ENCODE assay signal across 8 mouse cellular contexts in the genomic region with DNA sequence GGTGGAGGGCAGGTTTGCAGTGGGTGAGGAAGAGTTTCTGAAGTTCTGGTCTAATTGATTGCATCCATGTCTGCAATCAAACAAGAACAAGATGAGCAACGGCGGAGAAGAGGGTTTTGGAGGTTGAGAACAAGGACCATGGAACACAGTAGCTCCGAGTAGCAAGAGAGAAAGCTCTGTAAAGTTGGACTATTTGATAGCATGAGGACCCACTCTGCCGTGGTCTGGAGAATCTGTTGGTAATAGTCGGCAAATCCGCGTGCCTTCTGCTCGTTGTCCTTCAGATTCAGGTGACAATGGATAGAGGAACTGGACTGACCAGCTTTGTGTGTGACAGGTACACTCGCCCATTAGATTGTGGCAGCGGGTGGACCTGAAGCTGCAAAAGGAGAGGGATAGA.
DNase-seq lines count a peak whose midpoint lies in the region; ATAC-seq and TF ChIP-seq lines count a peak whose summit lies in the region.

No protein-coding gene starts in this region.

- whole genome bisulfite sequencing in heart, embryonic 13.5 days, result 67% methylated on average over 10 of the region's 10 CpGs
- WGBS in forebrain, postnatal 0 days, result 71% methylated on average over 10 of the region's 10 CpGs
- WGBS in midbrain, embryonic 11.5 days, result 63% methylated on average over 10 of the region's 10 CpGs

- H3K4me3 ChIP-seq in heart, embryonic 13.5 days, result peak overlapping the region; percentile 43
- no peak overlapping the region for H3K4me3 ChIP-seq in ES-Bruce4 (ENCODE audit: low read depth, low read length)
- H3K4me3 ChIP-seq in forebrain, postnatal 0 days (ENCODE audit: low read depth, low read length), result no peak overlapping the region
- H3K4me3 ChIP-seq in midbrain, embryonic 11.5 days (ENCODE audit: low read depth, low read length), result no peak overlapping the region

- no peak for TF ChIP-seq EP300 in ES-Bruce4 (IDR thresholded peaks at IDR 0.05; ENCODE audit: insufficient read depth, low read depth, low read length)

- ATAC-seq in heart, embryonic 13.5 days (ENCODE audit: extremely low read depth, insufficient number of reproducible peaks, low FRiP score, low TSS enrichment), result no peak
- ATAC-seq in forebrain, postnatal 0 days, result no peak
- ATAC-seq in midbrain, embryonic 11.5 days (ENCODE audit: low FRiP score), result no peak; the same call in 1 of the 2 replicates
- no peak for ATAC-seq in megakaryocyte progenitor cell, adult 5-6 weeks (replicated peaks; ENCODE audit: poor library complexity)

- no peaks in the 10 kb centered on the region for H3K36me3 ChIP-seq in heart, embryonic 13.5 days
- no peaks in the 10 kb centered on the region for H3K36me3 ChIP-seq in ES-Bruce4 (ENCODE audit: control insufficient read depth, insufficient read depth, low read length, poor library complexity, severe bottlenecking)
- H3K36me3 ChIP-seq in forebrain, postnatal 0 days (ENCODE audit: insufficient read depth), result no peaks in the 10 kb centered on the region
- no peaks in the 10 kb centered on the region for H3K36me3 ChIP-seq in midbrain, embryonic 11.5 days (ENCODE audit: control insufficient read depth, insufficient read depth, low read length)

- H3K27me3 ChIP-seq in heart, embryonic 13.5 days (replicated peaks), result peaks cover 20% of the 10 kb centered on the region
- H3K27me3 ChIP-seq in ES-Bruce4 (ENCODE audit: control insufficient read depth, insufficient read depth, low read length, poor library complexity, severe bottlenecking), result no peaks in the 10 kb centered on the region
- H3K27me3 ChIP-seq in forebrain, postnatal 0 days (ENCODE audit: insufficient read depth, low read length), result no peaks in the 10 kb centered on the region
- H3K27me3 ChIP-seq in midbrain, embryonic 11.5 days (ENCODE audit: control insufficient read depth, insufficient read depth, low read length), result no peaks in the 10 kb centered on the region

- DNase-seq in heart, postnatal 36 days, result no peak
- no peak for DNase-seq in forebrain, postnatal 0 days
- DNase-seq in midbrain, embryonic 11.5 days (ENCODE audit: low spot score, missing footprints), result peak; percentile 90
- no peak for DNase-seq in B cell, adult 2 months
- no peak for DNase-seq in layer of hippocampus, adult 11-12 months (ENCODE audit: low spot score)

- TF ChIP-seq CTCF in ES-Bruce4 (IDR thresholded peaks at IDR 0.05; ENCODE audit: low read depth, low read length), result no peak
- TF ChIP-seq CTCF in forebrain, postnatal 0 days (IDR thresholded peaks at IDR 0.05; ENCODE audit: low read depth), result no peak

- no peak for TF ChIP-seq POLR2A in ES-Bruce4 (IDR thresholded peaks at IDR 0.05; ENCODE audit: insufficient read depth, low read length)

- H3K4me1 ChIP-seq in heart, embryonic 13.5 days, result peaks cover 12% of the 10 kb centered on the region
- H3K4me1 ChIP-seq in ES-Bruce4 (ENCODE audit: control insufficient read depth, insufficient read depth, low read length), result peaks cover 4% of the 10 kb centered on the region
- H3K4me1 ChIP-seq in forebrain, postnatal 0 days (ENCODE audit: insufficient read depth), result peaks cover 13% of the 10 kb centered on the region
- peaks cover 22% of the 10 kb centered on the region for H3K4me1 ChIP-seq in midbrain, embryonic 11.5 days (ENCODE audit: control insufficient read depth, insufficient read depth, low read length)

- H3K4me2 ChIP-seq in heart, embryonic 13.5 days, result peak overlapping the region; percentile 73
- peak overlapping the region; percentile 42 for H3K4me2 ChIP-seq in forebrain, postnatal 0 days (ENCODE audit: low read depth)
- H3K4me2 ChIP-seq in midbrain, embryonic 11.5 days, result peak overlapping the region; percentile 47; the same call in 1 of the 2 replicates

- 0 out of 2 replicates have a peak overlapping the region, but pooled peaks have one; percentile 75 for H3K9ac ChIP-seq in heart, embryonic 13.5 days
- peak overlapping the region; percentile 4; the same call in 1 of the 2 replicates for H3K9ac ChIP-seq in ES-Bruce4 (ENCODE audit: low read depth, poor library complexity, severe bottlenecking)
- peak overlapping the region; percentile 46 for H3K9ac ChIP-seq in forebrain, postnatal 0 days
- H3K9ac ChIP-seq in midbrain, embryonic 11.5 days (ENCODE audit: low read length), result peak overlapping the region; percentile 63

- H3K9me3 ChIP-seq in heart, embryonic 13.5 days, result no peaks in the 10 kb centered on the region
- no peaks in the 10 kb centered on the region for H3K9me3 ChIP-seq in ES-Bruce4 (replicated peaks; ENCODE audit: control insufficient read depth, insufficient read depth, low read length, poor library complexity, severe bottlenecking)
- H3K9me3 ChIP-seq in forebrain, postnatal 0 days (ENCODE audit: low read length), result no peaks in the 10 kb centered on the region
- no peaks in the 10 kb centered on the region for H3K9me3 ChIP-seq in midbrain, embryonic 11.5 days (ENCODE audit: control insufficient read depth, low read length)

- H3K27ac ChIP-seq in heart, embryonic 13.5 days (replicated peaks), result no peak overlapping the region
- H3K27ac ChIP-seq in ES-Bruce4 (ENCODE audit: insufficient read depth, low read length), result no peak overlapping the region
- H3K27ac ChIP-seq in forebrain, postnatal 0 days (ENCODE audit: low read depth, low read length), result peak overlapping the region; percentile 66
- H3K27ac ChIP-seq in midbrain, embryonic 11.5 days (ENCODE audit: low read depth, low read length), result no peak overlapping the region; the same call in 1 of the 2 replicates

- intact Hi-C loops in heart, postnatal 36 days (cut with DNase I), result no loop called here

Comparison
In these comparisons a context has a peak if more than half of its experiments do, and no peak if none do; other contexts are left out.
1. H3K9ac ChIP-seq: peak in every context shown above with its lines; median percentile 75 in heart, embryonic 13.5 days; 63 in midbrain, embryonic 11.5 days; 46 in forebrain, postnatal 0 days; 4 in ES-Bruce4.